Mouse (Mus musculus) erythroblast, embryonic 14.5 days (primary cell): ENCODE measurements around the gene Rpia.

Source experiments
- GATA1 ChIP-seq: IDR thresholded peaks from 2 replicates; pipeline ENCODE4 v1.6.1; 2012; ENCODE audit warnings: low read length, inconsistent platforms, mixed read lengths
- TAL1 ChIP-seq: IDR thresholded peaks from 3 replicates; pipeline ENCODE4 v1.6.1; 2012; ENCODE audit warnings: low read length, inconsistent platforms, mixed read lengths

GRCm38 (mm10) chr6:70752351-70752750 is 39.7 kb downstream of the Rpia start:
- TF ChIP-seq GATA1: no peak
- no peak for TF ChIP-seq TAL1
